Mouse (Mus musculus): ENCODE data around the gene Gm27021. TPM values are rescaled to one million over a fixed set of nuclear protein-coding genes. Genes with fewer than 3 reads are reported as not detected.

Gm27021 gene
- total and polyA plus RNA-seq, 3 experiments = 0.21 to 0.54 TPM; not detected in 1

DNA sequence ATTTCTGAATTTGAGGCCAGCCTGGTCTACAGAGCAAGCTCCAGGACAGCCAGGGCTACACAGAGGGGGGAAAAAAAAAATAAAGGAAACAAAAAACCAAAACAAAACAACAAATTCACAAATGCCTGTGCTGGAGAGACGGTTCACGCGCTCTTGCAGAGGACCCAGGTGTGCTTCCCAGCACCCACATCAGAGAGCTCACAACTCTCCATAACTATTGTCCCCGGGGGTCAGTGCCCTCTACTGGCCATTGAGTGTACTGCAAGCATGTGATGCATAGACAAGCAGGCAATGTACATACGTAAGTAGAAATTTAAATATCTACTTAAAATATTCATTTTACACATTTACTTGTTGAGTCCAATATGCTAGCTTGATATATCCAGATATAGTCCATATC, 73.3 kb downstream of the Gm27021 start:
- Histone ChIP-seq H3K4me1 (ENCODE audit: control insufficient read depth in 1 of 2, insufficient read depth in 2 of 2, low read length in 2 of 2) (peaks cover 3 to 5% of the 10 kb centered on the region in 2 experiments; a peak in 3 of 4 replicates), H3K4me3 (ENCODE audit: control insufficient read depth in 1 of 2, insufficient read depth in 1 of 2, low read depth in 2 of 2, low read length in 2 of 2) (no peak overlapping the region), H3K27ac (ENCODE audit: control insufficient read depth, low read depth, low read length) (no peak overlapping the region), H3K9me3 (replicated peaks; ENCODE audit: insufficient read depth, low read length) (no peaks in the 10 kb centered on the region), H3K79me2 (ENCODE audit: control insufficient read depth, insufficient read depth, low read length, poor library complexity) (no peaks in the 10 kb centered on the region), H3K27me3 (ENCODE audit: control insufficient read depth in 1 of 2, insufficient read depth in 2 of 2, low read length in 2 of 2) (no peaks in the 10 kb centered on the region), H3K9ac (ENCODE audit: control insufficient read depth, low read depth, low read length, poor library complexity, severe bottlenecking) (no peak overlapping the region), H3K36me3 (ENCODE audit: control insufficient read depth in 1 of 2, insufficient read depth in 2 of 2, low read length in 2 of 2) (peaks cover 0 to 6% of the 10 kb centered on the region in 2 experiments; a peak in 1 of 4 replicates)
- DNase-seq (ENCODE audit: low read depth, low spot score) = peak; percentile 70
- TF ChIP-seq SMC3 (IDR thresholded peaks at IDR 0.05; ENCODE audit: low read depth, low read length) (peak; percentile 47), RAD21 (IDR thresholded peaks at IDR 0.05; ENCODE audit: low read depth, low read length) (peak; percentile 34), MYC (IDR thresholded peaks at IDR 0.05; ENCODE audit: low read depth, low read length) (no peak), CTCF (IDR thresholded peaks at IDR 0.05 in 2 of 3, conservative IDR thresholded peaks at IDR 0.05 in 1 of 3; ENCODE audit: control insufficient read depth in 1 of 3, insufficient read depth in 1 of 3, low read depth in 2 of 3, low read length in 3 of 3, poor library complexity in 1 of 3, severe bottlenecking in 1 of 3) (peak; percentile 71 to 88 (median 77)), NELFE (IDR thresholded peaks at IDR 0.05; ENCODE audit: low read depth, low read length) (no peak)

DNA sequence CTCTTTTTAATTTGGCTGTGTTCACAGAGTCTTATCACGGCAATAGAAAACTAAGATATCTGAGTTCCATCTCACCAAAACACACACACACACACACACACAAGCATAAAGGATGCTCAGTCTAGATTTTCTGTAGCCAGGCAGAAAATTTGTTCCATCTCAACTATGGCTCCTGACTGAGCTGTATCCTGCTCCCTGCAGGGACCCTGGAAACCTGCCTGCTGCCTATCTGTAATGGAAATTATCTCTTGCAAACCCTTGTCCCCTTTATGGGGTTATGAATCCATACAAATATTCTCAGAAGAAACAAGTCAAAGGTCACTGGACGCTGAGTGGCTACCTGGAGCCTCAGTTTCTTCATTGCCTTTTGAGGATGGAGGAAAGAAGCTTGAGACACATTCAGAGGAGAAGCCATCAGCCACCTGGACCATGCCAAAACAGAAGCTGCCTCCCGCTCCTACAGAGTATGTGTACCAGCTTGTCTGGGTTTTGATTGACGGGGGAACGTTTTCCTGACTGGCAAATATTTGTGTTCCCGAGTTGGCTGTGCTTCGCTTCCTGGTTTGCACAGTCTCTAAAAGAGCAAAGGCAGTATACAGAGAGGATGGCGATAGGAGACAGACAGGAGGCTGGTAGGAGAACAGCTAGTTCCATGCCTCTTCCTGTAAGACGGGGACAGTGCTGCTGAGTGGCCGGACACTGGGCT, 76.1 kb downstream of the Gm27021 start:
- no peak overlapping the region for H3K27ac ChIP-seq (ENCODE audit: control insufficient read depth, low read depth, low read length)
- H3K4me1 ChIP-seq (ENCODE audit: control insufficient read depth in 1 of 2, insufficient read depth in 2 of 2, low read length in 2 of 2) = peaks cover 3 to 10% of the 10 kb centered on the region in 2 experiments; a peak in 3 of 4 replicates
- peaks cover 9% of the 10 kb centered on the region for H3K79me2 ChIP-seq (ENCODE audit: control insufficient read depth, insufficient read depth, low read length, poor library complexity)
- TF ChIP-seq UBTF (IDR thresholded peaks at IDR 0.05; ENCODE audit: borderline replicate concordance, insufficient read depth, low read depth, low read length) = no peak
- no peak for TF ChIP-seq SMC3 (IDR thresholded peaks at IDR 0.05; ENCODE audit: low read depth, low read length)
- TF ChIP-seq TCF12 (IDR thresholded peaks at IDR 0.05; ENCODE audit: low read depth, low read length) = no peak
- no peak for TF ChIP-seq ELF1 (IDR thresholded peaks at IDR 0.05; ENCODE audit: low read depth, low read length)
- TF ChIP-seq EP300 (IDR thresholded peaks at IDR 0.05; ENCODE audit: low read depth in 1 of 2, low read length in 2 of 2) = no peak
- TF ChIP-seq GATA1 (IDR thresholded peaks at IDR 0.05; ENCODE audit: low read depth, low read length) = no peak
- no peak for TF ChIP-seq BHLHE40 (IDR thresholded peaks at IDR 0.05; ENCODE audit: borderline replicate concordance, low read depth, low read length)
- no peak for TF ChIP-seq GABPA (IDR thresholded peaks at IDR 0.05; ENCODE audit: low read depth, low read length)
- no peak for TF ChIP-seq E2F4 (IDR thresholded peaks at IDR 0.05; ENCODE audit: borderline replicate concordance, low read depth, low read length)
- TF ChIP-seq MXI1 (IDR thresholded peaks at IDR 0.05; ENCODE audit: low read depth, low read length) = no peak
- no peak for TF ChIP-seq MYC (IDR thresholded peaks at IDR 0.05; ENCODE audit: low read depth, low read length)
- TF ChIP-seq MAZ (IDR thresholded peaks at IDR 0.05; ENCODE audit: low read depth, low read length) = no peak
- TF ChIP-seq CHD2 (IDR thresholded peaks at IDR 0.05; ENCODE audit: low read length) = no peak
- no peak for TF ChIP-seq KAT2A (conservative IDR thresholded peaks at IDR 0.05; ENCODE audit: low read depth, low read length)
- H3K36me3 ChIP-seq (ENCODE audit: control insufficient read depth in 1 of 2, insufficient read depth in 2 of 2, low read length in 2 of 2) = peaks cover 0 to 6% of the 10 kb centered on the region in 2 experiments; a peak in 1 of 4 replicates
- H3K9ac ChIP-seq (ENCODE audit: control insufficient read depth, low read depth, low read length, poor library complexity, severe bottlenecking) = no peak overlapping the region
- no peaks in the 10 kb centered on the region for H3K27me3 ChIP-seq (ENCODE audit: control insufficient read depth in 1 of 2, insufficient read depth in 2 of 2, low read length in 2 of 2)
- no peak for DNase-seq (ENCODE audit: low read depth, low spot score)
- no peak overlapping the region for H3K4me3 ChIP-seq (ENCODE audit: control insufficient read depth in 1 of 2, insufficient read depth in 1 of 2, low read depth in 2 of 2, low read length in 2 of 2)
- H3K9me3 ChIP-seq (replicated peaks; ENCODE audit: insufficient read depth, low read length) = no peaks in the 10 kb centered on the region

Data from MEL (cell line).